Mouse (Mus musculus): ENCODE data around the gene Ddx31.

Gene Ddx31

DNA sequence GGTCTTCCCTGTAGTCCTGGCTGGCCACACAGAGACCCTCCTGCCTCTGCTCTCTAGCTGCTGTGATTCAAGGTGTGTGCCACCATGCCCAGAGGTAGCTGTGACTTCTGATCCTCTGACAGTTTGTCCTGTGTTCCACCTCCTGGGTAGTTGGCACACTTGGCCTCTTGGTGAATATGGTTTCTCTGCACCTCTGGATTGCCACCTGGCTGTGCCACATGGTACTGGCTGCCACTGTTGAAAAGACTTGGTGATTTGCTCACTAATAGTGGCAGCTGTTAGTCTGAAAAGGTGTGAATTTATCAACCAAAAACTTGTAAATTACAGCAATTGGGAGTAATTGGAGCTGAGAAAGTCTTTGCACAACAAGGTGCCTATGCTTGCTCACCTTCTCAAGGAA, 23.7 kb downstream of the Ddx31 start:
- DNase-seq (ENCODE audit: low spot score in 2 of 2) = no peak

- no peak for DNase-seq (ENCODE audit: low spot score in 2 of 2)
Measured at GRCm38 (mm10) chr2:28867495-28867894, 27.3 kb downstream of the Ddx31 start.

GRCm38 (mm10) chr2:28875554-28875953, 35.3 kb downstream of the Ddx31 start:
- DNase-seq (ENCODE audit: low spot score in 2 of 2) = no peak

GRCm38 (mm10) chr2:28881275-28881674, 41.1 kb downstream of the Ddx31 start:
- no peak for DNase-seq (ENCODE audit: low spot score in 2 of 2)

DNA sequence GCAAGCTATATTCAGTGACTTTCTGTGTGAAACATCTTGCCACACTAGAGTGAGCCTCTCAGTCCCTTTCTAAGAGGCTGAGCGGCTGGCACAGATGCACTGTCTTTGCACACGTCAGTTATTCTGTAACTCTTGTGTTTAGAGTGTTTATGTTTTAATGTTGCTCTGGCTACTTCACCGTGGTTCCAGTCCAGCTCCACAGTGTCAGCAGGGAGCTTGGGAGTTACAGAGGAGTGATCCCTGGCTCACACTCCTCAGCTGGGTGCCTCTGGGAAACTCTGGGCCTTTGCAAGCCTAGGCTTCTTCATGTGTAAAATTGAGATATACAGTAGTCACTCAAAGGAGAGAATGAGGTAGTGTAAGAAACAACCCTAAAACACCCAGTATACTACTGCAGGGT, 41.8 kb downstream of the Ddx31 start:
- DNase-seq (ENCODE audit: low spot score in 2 of 2) = no peak

- DNase-seq (ENCODE audit: low spot score in 2 of 2) = no peak
Measured at GRCm38 (mm10) chr2:28882826-28883485, 42.8 kb downstream of the Ddx31 start.

GRCm38 (mm10) chr2:28884914-28885313, 44.7 kb downstream of the Ddx31 start:
- DNase-seq (ENCODE audit: low spot score in 2 of 2) = no peak

GRCm38 (mm10) chr2:28892796-28893195, 52.6 kb downstream of the Ddx31 start:
- DNase-seq (ENCODE audit: low spot score in 2 of 2) = no peak

DNA sequence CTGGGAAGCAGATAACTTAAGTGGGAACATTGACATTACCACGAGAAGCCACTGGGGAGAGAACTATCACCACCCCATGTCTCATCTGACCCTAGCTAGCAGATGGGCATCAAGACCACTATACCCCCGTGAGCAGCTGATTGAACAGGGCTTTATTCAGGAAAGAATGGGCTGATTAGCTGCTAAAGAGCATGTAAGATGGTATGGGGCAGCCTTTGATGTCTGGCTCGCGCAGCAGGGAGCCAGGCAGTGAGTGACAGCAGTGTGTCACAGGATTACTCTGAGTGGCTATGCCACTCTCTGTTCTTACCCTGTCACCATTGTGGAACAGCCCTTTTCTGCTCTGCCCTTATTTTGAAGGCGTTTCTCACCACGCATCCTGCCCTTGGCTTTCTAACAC, 53.3 kb downstream of the Ddx31 start:
- no peak for DNase-seq (ENCODE audit: low spot score in 2 of 2)

- DNase-seq (ENCODE audit: low spot score in 2 of 2) = no peak
Measured at GRCm38 (mm10) chr2:28895876-28896275, 55.7 kb downstream of the Ddx31 start.

- DNase-seq (ENCODE audit: low spot score in 2 of 2) = no peak
Measured at GRCm38 (mm10) chr2:28897340-28897899, 57.2 kb downstream of the Ddx31 start.

- no peak for DNase-seq (ENCODE audit: low spot score in 2 of 2)
Measured at GRCm38 (mm10) chr2:28902291-28902690, 62.1 kb downstream of the Ddx31 start.

DNA sequence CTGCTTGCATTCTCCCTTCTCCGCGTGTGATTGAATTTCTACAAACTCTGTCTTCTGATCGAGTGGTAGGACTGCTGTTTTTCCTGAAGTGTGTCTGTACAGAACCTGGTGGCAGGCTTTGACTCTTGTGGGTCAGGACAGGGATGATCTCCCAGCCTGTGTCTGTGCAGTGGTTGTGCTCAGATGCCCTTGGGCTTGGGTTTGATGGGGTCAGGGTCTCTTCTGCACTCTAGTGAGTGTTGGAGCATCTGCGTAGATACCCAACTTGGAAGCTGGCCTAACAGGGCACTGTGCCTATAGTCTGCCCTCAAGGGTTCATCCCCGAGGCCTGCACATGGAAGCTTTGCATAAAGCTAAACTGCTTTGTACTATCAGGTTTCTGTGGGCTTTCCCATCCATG, 63.7 kb downstream of the Ddx31 start:
- DNase-seq (ENCODE audit: low spot score in 2 of 2) = no peak

DNA sequence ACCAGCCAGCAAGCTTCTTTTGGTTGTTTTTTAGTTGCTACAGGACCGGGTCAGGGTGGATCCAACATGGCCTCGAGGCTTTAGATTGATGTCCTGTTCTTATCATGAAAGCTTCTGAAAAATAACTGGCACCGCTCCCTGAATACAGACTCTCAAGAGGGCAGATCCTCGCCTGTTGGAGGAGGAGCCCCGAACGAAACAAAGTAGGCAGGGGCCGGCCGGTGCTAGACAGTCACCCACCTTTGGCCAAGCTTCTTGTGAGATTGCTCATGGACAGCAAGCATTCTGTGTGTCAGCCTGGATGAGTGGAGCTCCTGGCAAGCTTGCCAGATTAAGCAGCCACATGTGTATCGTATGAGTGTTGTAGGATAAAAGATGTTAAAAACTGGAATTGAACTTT, 64.6 kb downstream of the Ddx31 start:
- no peak for DNase-seq (ENCODE audit: low spot score in 2 of 2)

GRCm38 (mm10) chr2:28905561-28905960, 65.4 kb downstream of the Ddx31 start:
- DNase-seq (ENCODE audit: low spot score in 2 of 2) = no peak

GRCm38 (mm10) chr2:28907691-28908388, 67.6 kb downstream of the Ddx31 start:
- DNase-seq (ENCODE audit: low spot score in 2 of 2) = no peak

DNA sequence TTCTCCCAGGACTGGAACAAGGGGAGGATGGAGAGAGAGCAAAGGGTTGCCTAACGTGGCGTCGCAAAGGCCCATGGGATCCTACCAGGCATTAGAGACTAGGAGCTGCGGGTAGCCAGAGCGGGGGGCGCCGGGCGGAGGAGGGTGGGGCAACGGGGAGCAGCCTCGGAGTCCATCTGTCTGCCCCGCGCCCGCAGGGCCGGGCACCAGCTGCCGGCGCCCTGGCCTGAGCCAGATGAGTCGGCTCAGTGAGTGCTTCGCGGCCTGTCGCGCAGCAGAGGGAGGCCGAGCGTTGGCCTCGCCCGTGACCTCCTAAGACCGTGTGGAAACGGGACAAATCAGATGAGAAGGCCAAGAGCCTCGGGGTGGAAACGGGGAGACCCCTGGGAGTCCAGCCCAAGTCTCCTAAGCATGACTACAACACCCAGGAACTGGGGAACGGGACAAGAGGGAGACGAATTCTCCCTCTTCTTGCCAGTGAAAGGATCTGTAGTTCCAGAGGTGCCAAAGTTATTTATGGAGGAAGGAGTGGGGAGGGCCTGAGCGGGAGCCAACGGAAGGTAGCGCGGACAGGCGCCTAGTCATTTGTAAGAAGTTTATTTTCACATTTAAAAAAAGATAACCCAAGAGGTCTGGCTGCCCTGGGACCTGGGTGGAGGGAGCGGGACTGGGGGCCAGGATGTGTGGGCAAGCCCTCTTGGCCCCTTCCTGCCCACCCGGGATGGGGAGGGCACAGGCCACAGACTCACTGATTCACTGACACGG, 68.4 kb downstream of the Ddx31 start:
- DNase-seq (ENCODE audit: low spot score in 2 of 2) = no peak

GRCm38 (mm10) chr2:28909186-28909817, 69.1 kb downstream of the Ddx31 start:
- DNase-seq (ENCODE audit: low spot score in 2 of 2) = no peak

GRCm38 (mm10) chr2:28909818-28910710, 69.9 kb downstream of the Ddx31 start:
- no peak for DNase-seq (ENCODE audit: low spot score in 2 of 2)

GRCm38 (mm10) chr2:28910877-28911276, 70.7 kb downstream of the Ddx31 start:
- DNase-seq (ENCODE audit: low spot score in 2 of 2) = no peak
